ENCODE assay signal across 7 mouse cellular contexts in the genomic region with DNA sequence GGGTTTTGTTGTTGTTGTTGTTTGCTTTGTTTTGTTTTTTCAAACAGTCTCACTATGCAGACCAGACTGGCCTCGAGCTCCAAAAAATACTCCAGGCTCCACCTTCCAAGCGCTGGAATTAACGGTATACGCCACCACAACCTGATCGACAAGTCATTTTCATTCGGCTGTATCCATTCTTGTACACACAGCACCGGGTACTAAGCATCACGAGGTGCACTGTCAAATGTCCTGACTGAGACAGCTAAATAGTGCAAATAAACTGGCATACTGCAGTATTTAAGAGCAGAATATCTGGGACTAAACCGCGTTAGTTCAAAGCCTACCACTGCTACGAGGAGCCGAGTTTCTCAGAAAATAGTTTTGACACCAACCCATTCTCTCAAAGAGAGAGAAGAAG. TPM values are rescaled to one million over a fixed set of nuclear protein-coding genes. Genes with fewer than 3 reads are reported as not detected.
A peak's percentile ranks its signal among the peaks of the same experiment; 100 is the strongest.
DNase-seq lines count a peak whose midpoint lies in the region; ATAC-seq lines count a peak whose summit lies in the region.

No protein-coding gene starts in this region.

- H3K36me3 ChIP-seq in lung, embryonic 16.5 days (ENCODE audit: control insufficient read depth, insufficient read depth, low read length), result peaks cover 5% of the 10 kb centered on the region; the same call in 1 of the 2 replicates
- H3K36me3 ChIP-seq in hindbrain, embryonic 10.5 days, result peaks cover 29% of the 10 kb centered on the region
- H3K36me3 ChIP-seq in midbrain, embryonic 11.5 days (ENCODE audit: control insufficient read depth, insufficient read depth, low read length), result no peaks in the 10 kb centered on the region

- DNase-seq in lung, adult 18-20 months, result no peak
- DNase-seq in c-Kit-negative CD71-positive TER-119-positive erythroid progenitor cells, embryonic 14.5 days (ENCODE audit: low read depth, low spot score), result peak; percentile 16
- DNase-seq in hindbrain, embryonic 10.5 days (ENCODE audit: low spot score), result no peak
- DNase-seq in midbrain, embryonic 11.5 days (ENCODE audit: low spot score, missing footprints), result no peak
- no peak for DNase-seq in cerebellum, postnatal 10 days
- DNase-seq in retina, postnatal 1 day, result no peak

- ATAC-seq in lung, embryonic 16.5 days (ENCODE audit: low read depth), result no peak
- ATAC-seq in midbrain, embryonic 11.5 days (ENCODE audit: low FRiP score), result peak; percentile 18

- under 1% methylated on average over 12 of the region's 12 CpGs for WGBS in lung, embryonic 16.5 days
- 1% methylated on average over 12 of the region's 12 CpGs for WGBS in hindbrain, embryonic 10.5 days
- 3% methylated on average over 12 of the region's 12 CpGs for WGBS in midbrain, embryonic 11.5 days

- peaks cover 6% of the 10 kb centered on the region; the same call in 1 of the 2 replicates for H3K4me1 ChIP-seq in lung, embryonic 16.5 days (replicated peaks; ENCODE audit: control insufficient read depth, insufficient read depth, low read length)
- peaks cover 24% of the 10 kb centered on the region for H3K4me1 ChIP-seq in hindbrain, embryonic 10.5 days (replicated peaks)
- peaks cover 6% of the 10 kb centered on the region; the same call in 1 of the 2 replicates for H3K4me1 ChIP-seq in midbrain, embryonic 11.5 days (ENCODE audit: control insufficient read depth, insufficient read depth, low read length)

- H3K9ac ChIP-seq in lung, embryonic 16.5 days (ENCODE audit: low read length), result peak overlapping the region; percentile 76
- peak overlapping the region; percentile 70 for H3K9ac ChIP-seq in midbrain, embryonic 11.5 days (ENCODE audit: low read length)

- H3K4me3 ChIP-seq in lung, embryonic 16.5 days (ENCODE audit: low read length), result peak overlapping the region; percentile 89
- H3K4me3 ChIP-seq in hindbrain, embryonic 10.5 days, result peak overlapping the region; percentile 78
- H3K4me3 ChIP-seq in midbrain, embryonic 11.5 days (ENCODE audit: low read depth, low read length), result peak overlapping the region; percentile 78

- H3K9me3 ChIP-seq in lung, embryonic 16.5 days (ENCODE audit: control insufficient read depth, low read length), result no peaks in the 10 kb centered on the region
- H3K9me3 ChIP-seq in hindbrain, embryonic 10.5 days, result no peaks in the 10 kb centered on the region
- H3K9me3 ChIP-seq in midbrain, embryonic 11.5 days (ENCODE audit: control insufficient read depth, low read length), result no peaks in the 10 kb centered on the region

- no peak overlapping the region; the same call in 1 of the 2 replicates for H3K27ac ChIP-seq in lung, embryonic 16.5 days (ENCODE audit: low read length)
- H3K27ac ChIP-seq in hindbrain, embryonic 10.5 days, result peak overlapping the region; percentile 82
- H3K27ac ChIP-seq in midbrain, embryonic 11.5 days (ENCODE audit: low read depth, low read length), result peak overlapping the region; percentile 44; the same call in 1 of the 2 replicates

- H3K27me3 ChIP-seq in lung, embryonic 16.5 days (ENCODE audit: control insufficient read depth, insufficient read depth, low read depth, low read length), result no peaks in the 10 kb centered on the region
- no peaks in the 10 kb centered on the region for H3K27me3 ChIP-seq in hindbrain, embryonic 10.5 days (ENCODE audit: insufficient read depth, poor library complexity, severe bottlenecking)
- H3K27me3 ChIP-seq in midbrain, embryonic 11.5 days (ENCODE audit: control insufficient read depth, insufficient read depth, low read length), result no peaks in the 10 kb centered on the region

- peak overlapping the region; percentile 73 for H3K4me2 ChIP-seq in lung, embryonic 16.5 days (ENCODE audit: low read depth, low read length)
- H3K4me2 ChIP-seq in midbrain, embryonic 11.5 days, result peak overlapping the region; percentile 86

RNA-seq across cellular contexts. Expression of gene Nat10, which starts 0.6 kb away (rescaled TPM):
- polyA plus RNA-seq in lung, embryonic 16.5 days (2015; fragmentation: Nextera tagmentation; extraction: Ambion mirVana), result 20.4 and 23.8 TPM in 2 replicates
- 26.3 and 30.9 TPM in 2 replicates for polyA plus RNA-seq in hindbrain, embryonic 10.5 days (2016; fragmentation: Nextera tagmentation; extraction: Ambion mirVana)
- polyA plus RNA-seq in midbrain, embryonic 11.5 days (2014; fragmentation: Nextera tagmentation; extraction: Ambion mirVana), result 22.8 and 24.2 TPM in 2 replicates

RNA-seq across cellular contexts. Expression of gene Caprin1, which starts 37.0 kb away (rescaled TPM):
- 265 and 302 TPM in 2 replicates for polyA plus RNA-seq in lung, embryonic 16.5 days (2015; fragmentation: Nextera tagmentation; extraction: Ambion mirVana)
- polyA plus RNA-seq in hindbrain, embryonic 10.5 days (2016; fragmentation: Nextera tagmentation; extraction: Ambion mirVana), result 477 and 499 TPM in 2 replicates
- polyA plus RNA-seq in midbrain, embryonic 11.5 days (2014; fragmentation: Nextera tagmentation; extraction: Ambion mirVana), result 662 and 708 TPM in 2 replicates
